Mouse (Mus musculus): ENCODE measurements around the gene Rabl3. TPM values are rescaled to one million over a fixed set of nuclear protein-coding genes. Genes with fewer than 3 reads are reported as not detected.

Gene Rabl3
- polyA plus RNA-seq, 1 experiment from 2014 or later, result 28.1 TPM

DNA sequence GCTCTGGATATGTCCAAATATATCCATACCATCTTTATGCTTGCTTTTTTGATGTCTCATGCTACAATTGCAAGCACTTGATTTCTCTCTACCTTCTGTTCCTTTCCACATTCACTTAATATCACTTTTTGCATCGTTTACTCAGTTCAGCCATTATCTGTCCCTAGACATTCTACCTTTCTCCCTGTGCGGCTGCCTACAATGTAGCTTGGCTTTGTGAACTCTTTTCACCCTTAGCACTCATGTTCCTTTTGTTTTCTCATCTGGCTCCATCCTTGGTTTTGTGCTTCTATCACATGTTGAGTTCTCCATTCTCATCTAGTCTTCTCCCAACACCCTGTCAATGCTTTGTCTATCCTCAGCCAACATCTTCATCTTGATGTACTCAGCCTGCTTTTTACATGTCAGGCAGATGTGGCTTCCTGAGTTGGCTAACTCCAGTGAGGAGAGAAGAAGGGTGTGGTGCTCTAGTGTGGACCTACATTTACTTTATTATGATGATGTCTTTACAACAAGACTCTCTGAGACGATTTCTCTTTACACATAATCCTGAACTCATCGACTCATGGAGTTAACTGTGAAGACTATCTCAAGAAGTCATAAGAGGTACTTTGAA lies 22.0 kb upstream of the Rabl3 start:
- Histone ChIP-seq H3K9me3 (ENCODE audit: control insufficient read depth, low read length) (0 out of 2 replicates have a peak, but pooled peaks cover 2% of the 10 kb centered on the region), H3K27ac (ENCODE audit: low read depth) (no peak overlapping the region), H3K27me3 (replicated peaks; ENCODE audit: control insufficient read depth, insufficient read depth, low read length) (no peaks in the 10 kb centered on the region), H3K4me2 (ENCODE audit: low read length) (no peak overlapping the region), H3K9ac (ENCODE audit: low read length) (no peak overlapping the region), H3K4me1 (replicated peaks; ENCODE audit: control insufficient read depth, insufficient read depth, low read length) (no peaks in the 10 kb centered on the region), H3K4me3 (ENCODE audit: low read depth, low read length) (no peak overlapping the region), H3K36me3 (ENCODE audit: control insufficient read depth, insufficient read depth, low read length) (peaks cover 57% of the 10 kb centered on the region)
- WGBS, result 93% methylated on average over 4 of the region's 4 CpGs
- ATAC-seq (replicated peaks; ENCODE audit: low FRiP score, low TSS enrichment, low read depth), result no peak
- DNase-seq (ENCODE audit: low spot score), result no peak

DNA sequence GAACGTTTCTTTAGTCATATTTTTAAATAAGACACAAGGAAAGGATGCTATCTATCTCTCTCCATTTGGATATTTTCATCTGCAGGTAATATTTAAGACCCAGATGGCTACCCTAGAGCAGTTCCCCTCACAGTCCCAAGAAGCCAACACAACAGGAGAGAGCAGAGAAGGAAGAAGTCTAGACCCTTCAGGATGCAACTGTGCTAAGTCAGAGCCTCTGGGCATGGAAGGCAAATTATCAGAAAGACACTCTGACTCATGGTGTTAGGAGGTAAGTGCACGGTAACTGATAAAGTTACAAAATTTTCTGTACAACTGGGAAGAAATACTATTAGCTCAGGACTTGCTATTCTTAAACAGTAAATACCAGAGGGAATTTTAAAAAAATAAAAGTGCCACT lies 21.0 kb upstream of the Rabl3 start:
- H3K4me2 ChIP-seq (ENCODE audit: low read length), result no peak overlapping the region
- 0 out of 2 replicates have a peak, but pooled peaks cover 2% of the 10 kb centered on the region for H3K9me3 ChIP-seq (ENCODE audit: control insufficient read depth, low read length)
- ATAC-seq (replicated peaks; ENCODE audit: low FRiP score, low TSS enrichment, low read depth) (no peak), DNase-seq (ENCODE audit: low spot score) (no peak)
- H3K4me3 ChIP-seq (ENCODE audit: low read depth, low read length), result no peak overlapping the region
- H3K27me3 ChIP-seq (replicated peaks; ENCODE audit: control insufficient read depth, insufficient read depth, low read length), result no peaks in the 10 kb centered on the region
- H3K9ac ChIP-seq (ENCODE audit: low read length), result no peak overlapping the region
- 78% methylated on average over 2 of the region's 2 CpGs for WGBS
- H3K4me1 ChIP-seq (replicated peaks; ENCODE audit: control insufficient read depth, insufficient read depth, low read length), result no peaks in the 10 kb centered on the region
- H3K27ac ChIP-seq (ENCODE audit: low read depth), result no peak overlapping the region
- peaks cover 61% of the 10 kb centered on the region for H3K36me3 ChIP-seq (ENCODE audit: control insufficient read depth, insufficient read depth, low read length)

- no peak for ATAC-seq (replicated peaks; ENCODE audit: low FRiP score, low TSS enrichment, low read depth)
- no peak overlapping the region for H3K4me2 ChIP-seq (ENCODE audit: low read length)
Observed at GRCm38 (mm10) chr16:37519721-37520120, 20.0 kb upstream of the Rabl3 start.

GRCm38 (mm10) chr16:37520190-37521040 lies 19.3 kb upstream of the Rabl3 start:
- no peak overlapping the region for H3K4me3 ChIP-seq (ENCODE audit: low read depth, low read length)
- WGBS, result 91% methylated on average over 2 of the region's 2 CpGs
- no peak overlapping the region for H3K4me2 ChIP-seq (ENCODE audit: low read length)
- H3K36me3 ChIP-seq (ENCODE audit: control insufficient read depth, insufficient read depth, low read length), result peaks cover 63% of the 10 kb centered on the region
- no peak overlapping the region for H3K27ac ChIP-seq (ENCODE audit: low read depth)
- 0 out of 2 replicates have a peak, but pooled peaks cover 2% of the 10 kb centered on the region for H3K9me3 ChIP-seq (ENCODE audit: control insufficient read depth, low read length)
- ATAC-seq (replicated peaks; ENCODE audit: low FRiP score, low TSS enrichment, low read depth), result no peak
- H3K4me1 ChIP-seq (replicated peaks; ENCODE audit: control insufficient read depth, insufficient read depth, low read length), result no peaks in the 10 kb centered on the region
- H3K9ac ChIP-seq (ENCODE audit: low read length), result no peak overlapping the region
- no peak for DNase-seq (ENCODE audit: low spot score)
- H3K27me3 ChIP-seq (replicated peaks; ENCODE audit: control insufficient read depth, insufficient read depth, low read length), result no peaks in the 10 kb centered on the region

More at GRCm38 (mm10) chr16:37519721-37520120, 20.0 kb upstream of the Rabl3 start:
- no peak overlapping the region for H3K27ac ChIP-seq (ENCODE audit: low read depth)
- H3K4me1 ChIP-seq (replicated peaks; ENCODE audit: control insufficient read depth, insufficient read depth, low read length), result no peaks in the 10 kb centered on the region
- 85% methylated on average over 1 of the region's 1 CpGs for WGBS
- peaks cover 66% of the 10 kb centered on the region for H3K36me3 ChIP-seq (ENCODE audit: control insufficient read depth, insufficient read depth, low read length)
- H3K27me3 ChIP-seq (replicated peaks; ENCODE audit: control insufficient read depth, insufficient read depth, low read length), result no peaks in the 10 kb centered on the region
- H3K9me3 ChIP-seq (ENCODE audit: control insufficient read depth, low read length), result 0 out of 2 replicates have a peak, but pooled peaks cover 2% of the 10 kb centered on the region
- no peak for DNase-seq (ENCODE audit: low spot score)
- no peak overlapping the region for H3K9ac ChIP-seq (ENCODE audit: low read length)
- H3K4me3 ChIP-seq (ENCODE audit: low read depth, low read length), result no peak overlapping the region

DNA sequence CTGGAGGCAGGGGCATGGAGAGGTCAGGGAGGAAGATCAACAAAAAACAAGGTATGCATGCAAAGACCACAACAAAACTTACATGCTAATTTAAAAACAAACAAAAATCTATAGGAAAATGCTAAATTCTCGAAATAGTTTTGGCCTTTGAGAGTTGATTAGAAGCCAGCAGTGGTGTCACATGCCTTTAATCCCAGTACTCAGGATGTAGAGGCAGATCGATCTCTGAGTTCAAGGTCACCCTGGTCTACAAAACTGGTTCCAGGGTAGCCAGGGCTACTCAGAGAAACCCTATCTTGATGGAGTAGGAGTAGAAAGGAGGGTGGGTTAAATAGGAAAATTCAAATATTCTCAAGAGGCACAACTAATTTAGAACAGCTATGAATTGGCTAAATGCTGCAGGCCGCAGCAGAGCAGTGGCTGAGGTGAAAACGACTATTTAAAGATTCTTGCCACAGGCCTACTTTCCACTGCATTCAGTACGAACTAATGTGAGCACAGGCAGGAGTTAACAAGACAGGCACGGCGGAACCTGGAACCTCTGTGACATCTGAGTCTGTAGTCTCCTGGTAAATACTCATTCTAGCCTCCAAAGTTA lies 17.5 kb upstream of the Rabl3 start:
- Histone ChIP-seq H3K27me3 (replicated peaks; ENCODE audit: control insufficient read depth, insufficient read depth, low read length) (no peaks in the 10 kb centered on the region), H3K4me1 (replicated peaks; ENCODE audit: control insufficient read depth, insufficient read depth, low read length) (no peaks in the 10 kb centered on the region), H3K4me3 (ENCODE audit: low read depth, low read length) (no peak overlapping the region), H3K36me3 (ENCODE audit: control insufficient read depth, insufficient read depth, low read length) (peaks cover 62% of the 10 kb centered on the region), H3K4me2 (ENCODE audit: low read length) (no peak overlapping the region), H3K9me3 (ENCODE audit: control insufficient read depth, low read length) (0 out of 2 replicates have a peak, but pooled peaks cover 2% of the 10 kb centered on the region), H3K27ac (ENCODE audit: low read depth) (no peak overlapping the region), H3K9ac (ENCODE audit: low read length) (no peak overlapping the region)
- no peak for ATAC-seq (replicated peaks; ENCODE audit: low FRiP score, low TSS enrichment, low read depth)
- no peak for DNase-seq (ENCODE audit: low spot score)
- WGBS, result 93% methylated on average over 7 of the region's 7 CpGs

DNA sequence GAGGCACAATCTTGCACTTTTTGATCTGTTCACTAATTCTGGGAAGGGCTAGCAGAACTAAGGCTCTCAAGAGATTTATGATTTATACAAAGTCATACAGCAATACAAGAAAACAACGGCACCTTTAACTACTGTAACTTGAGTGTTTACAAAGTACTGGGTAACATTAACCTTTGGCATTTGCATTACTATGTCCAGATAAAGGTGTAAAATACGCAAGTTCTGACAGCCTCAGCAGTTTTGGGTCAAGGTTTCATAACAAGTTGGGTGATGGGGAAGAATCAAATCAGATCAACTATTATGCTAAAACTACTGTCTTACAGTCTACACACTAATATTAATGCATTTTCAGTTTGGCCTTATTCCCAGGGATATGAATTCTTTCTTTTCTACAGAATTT lies 14.6 kb upstream of the Rabl3 start:
- no peak for DNase-seq (ENCODE audit: low spot score)
- no peak overlapping the region for H3K4me2 ChIP-seq (ENCODE audit: low read length)
- no peak for ATAC-seq (replicated peaks; ENCODE audit: low FRiP score, low TSS enrichment, low read depth)
- no peak overlapping the region for H3K4me3 ChIP-seq (ENCODE audit: low read depth, low read length)
- 85% methylated on average over 2 of the region's 2 CpGs for WGBS
- no peak overlapping the region for H3K9ac ChIP-seq (ENCODE audit: low read length)
- H3K36me3 ChIP-seq (ENCODE audit: control insufficient read depth, insufficient read depth, low read length), result peaks cover 48% of the 10 kb centered on the region
- H3K27ac ChIP-seq (ENCODE audit: low read depth), result no peak overlapping the region
- H3K27me3 ChIP-seq (replicated peaks; ENCODE audit: control insufficient read depth, insufficient read depth, low read length), result no peaks in the 10 kb centered on the region
- no peaks in the 10 kb centered on the region for H3K9me3 ChIP-seq (ENCODE audit: control insufficient read depth, low read length)
- no peaks in the 10 kb centered on the region for H3K4me1 ChIP-seq (replicated peaks; ENCODE audit: control insufficient read depth, insufficient read depth, low read length)

DNA sequence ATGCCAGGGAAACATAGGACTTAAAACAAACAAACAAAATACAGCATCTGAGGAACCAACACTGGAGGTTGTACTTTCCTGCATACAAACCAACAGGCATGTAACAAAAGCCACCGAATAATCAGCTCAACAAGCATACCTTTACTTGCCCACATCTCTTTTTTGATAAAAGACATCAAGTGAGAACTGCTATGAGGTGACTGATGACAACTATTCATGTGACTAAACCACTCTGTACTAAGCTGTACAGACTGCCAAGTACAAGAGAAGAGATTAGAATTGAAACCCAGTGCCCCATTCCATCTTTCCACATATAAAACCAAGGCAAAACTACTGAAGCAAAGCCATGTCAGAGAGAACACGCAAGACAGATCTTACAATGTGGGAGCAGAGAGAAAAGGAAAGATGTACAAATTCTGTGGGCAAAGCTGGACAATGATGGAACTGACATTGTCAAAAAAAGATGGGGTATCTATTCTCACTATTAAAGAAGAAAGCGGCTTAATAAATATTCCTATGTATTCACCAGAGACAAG lies 12.9 kb upstream of the Rabl3 start:
- Histone ChIP-seq H3K4me3 (ENCODE audit: low read depth, low read length) (no peak overlapping the region), H3K36me3 (ENCODE audit: control insufficient read depth, insufficient read depth, low read length) (peaks cover 36% of the 10 kb centered on the region), H3K27ac (ENCODE audit: low read depth) (no peak overlapping the region), H3K9me3 (ENCODE audit: control insufficient read depth, low read length) (no peaks in the 10 kb centered on the region), H3K4me1 (replicated peaks; ENCODE audit: control insufficient read depth, insufficient read depth, low read length) (no peaks in the 10 kb centered on the region), H3K4me2 (ENCODE audit: low read length) (no peak overlapping the region), H3K9ac (ENCODE audit: low read length) (no peak overlapping the region), H3K27me3 (replicated peaks; ENCODE audit: control insufficient read depth, insufficient read depth, low read length) (no peaks in the 10 kb centered on the region)
- ATAC-seq (replicated peaks; ENCODE audit: low FRiP score, low TSS enrichment, low read depth), result no peak
- WGBS, result 93% methylated on average over 3 of the region's 3 CpGs
- no peak for DNase-seq (ENCODE audit: low spot score)

DNA sequence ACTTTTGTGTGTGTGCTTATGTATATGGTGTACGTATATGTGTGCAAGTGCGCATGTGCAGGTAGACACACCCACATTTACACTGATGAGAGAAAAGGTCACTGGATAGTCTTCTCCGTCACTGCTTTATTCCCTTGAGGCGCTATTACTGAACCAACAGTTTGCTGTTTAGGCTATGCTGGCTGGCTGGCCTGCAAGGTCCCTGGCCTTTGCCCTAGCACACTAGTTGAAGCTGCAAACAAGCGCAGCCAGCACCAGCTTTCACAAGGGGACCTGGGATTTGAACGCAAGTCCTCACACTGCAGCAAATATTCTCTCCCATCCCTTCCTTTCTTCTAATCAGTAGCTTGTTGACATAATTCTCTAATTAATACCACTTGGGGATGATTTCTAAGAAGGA lies 9.5 kb upstream of the Rabl3 start:
- Histone ChIP-seq H3K4me3 (ENCODE audit: low read depth, low read length) (no peak overlapping the region), H3K36me3 (ENCODE audit: control insufficient read depth, insufficient read depth, low read length) (peaks cover 26% of the 10 kb centered on the region), H3K9ac (ENCODE audit: low read length) (no peak overlapping the region), H3K9me3 (ENCODE audit: control insufficient read depth, low read length) (no peaks in the 10 kb centered on the region), H3K27me3 (replicated peaks; ENCODE audit: control insufficient read depth, insufficient read depth, low read length) (no peaks in the 10 kb centered on the region), H3K27ac (ENCODE audit: low read depth) (no peak overlapping the region), H3K4me2 (ENCODE audit: low read length) (no peak overlapping the region), H3K4me1 (replicated peaks; ENCODE audit: control insufficient read depth, insufficient read depth, low read length) (0 out of 2 replicates have a peak, but pooled peaks cover 4% of the 10 kb centered on the region)
- DNase-seq (ENCODE audit: low spot score) (no peak), ATAC-seq (replicated peaks; ENCODE audit: low FRiP score, low TSS enrichment, low read depth) (no peak)
- 87% methylated on average over 6 of the region's 6 CpGs for WGBS

Measured in intestine, embryonic 14.5 days (tissue).